Mouse (Mus musculus): ENCODE measurements around the gene Me1. TPM values are rescaled to one million over a fixed set of nuclear protein-coding genes. Genes with fewer than 3 reads are reported as not detected.

Me1 gene
- polyA plus RNA-seq, 1 experiment from 2014 or later = 54.1 TPM

- H3K27me3 ChIP-seq (replicated peaks) = no peaks in the 10 kb centered on the region
- H3K4me2 ChIP-seq = no peak overlapping the region
- peaks cover 25% of the 10 kb centered on the region for H3K4me1 ChIP-seq
- H3K9ac ChIP-seq (replicated peaks) = no peak overlapping the region
- peaks cover 37% of the 10 kb centered on the region for H3K36me3 ChIP-seq
- H3K9me3 ChIP-seq (replicated peaks) = no peaks in the 10 kb centered on the region
- ATAC-seq (ENCODE audit: low FRiP score) = no peak
- H3K27ac ChIP-seq (replicated peaks) = no peak overlapping the region
- 79% methylated on average over 3 of the region's 3 CpGs for WGBS
- H3K4me3 ChIP-seq (replicated peaks) = no peak overlapping the region
Measured at GRCm38 (mm10) chr9:86569314-86569910, 126.3 kb downstream of the Me1 start.

GRCm38 (mm10) chr9:86560543-86560942 is 135.2 kb downstream of the Me1 start:
- H3K4me1 ChIP-seq = no peaks in the 10 kb centered on the region
- no peak for ATAC-seq (ENCODE audit: low FRiP score)
- H3K27ac ChIP-seq (replicated peaks) = no peak overlapping the region
- no peaks in the 10 kb centered on the region for H3K9me3 ChIP-seq (replicated peaks)
- no peak overlapping the region for H3K4me3 ChIP-seq (replicated peaks)
- peaks cover 74% of the 10 kb centered on the region for H3K36me3 ChIP-seq
- no peak overlapping the region for H3K4me2 ChIP-seq
- WGBS = 84% methylated on average over 3 of the region's 3 CpGs
- no peaks in the 10 kb centered on the region for H3K27me3 ChIP-seq (replicated peaks)
- H3K9ac ChIP-seq (replicated peaks) = no peak overlapping the region

- Histone ChIP-seq H3K27me3 (replicated peaks) (no peaks in the 10 kb centered on the region), H3K4me1 (no peaks in the 10 kb centered on the region), H3K27ac (replicated peaks) (no peak overlapping the region), H3K9me3 (replicated peaks) (no peaks in the 10 kb centered on the region), H3K36me3 (peaks cover 76% of the 10 kb centered on the region), H3K9ac (replicated peaks) (no peak overlapping the region), H3K4me3 (replicated peaks) (no peak overlapping the region), H3K4me2 (no peak overlapping the region)
- no peak for ATAC-seq (ENCODE audit: low FRiP score)
- 93% methylated on average over 4 of the region's 4 CpGs for WGBS
Measured at GRCm38 (mm10) chr9:86554641-86555040, 141.1 kb downstream of the Me1 start.

- 88% methylated on average over 9 of the region's 9 CpGs for WGBS
Measured at GRCm38 (mm10) chr9:86553886-86554285, 141.9 kb downstream of the Me1 start.

GRCm38 (mm10) chr9:86550717-86551116 is 145.0 kb downstream of the Me1 start:
- Histone ChIP-seq H3K9me3 (replicated peaks) (no peaks in the 10 kb centered on the region), H3K27ac (replicated peaks) (no peak overlapping the region), H3K27me3 (replicated peaks) (no peaks in the 10 kb centered on the region), H3K4me3 (replicated peaks) (no peak overlapping the region), H3K36me3 (peaks cover 71% of the 10 kb centered on the region), H3K9ac (replicated peaks) (no peak overlapping the region), H3K4me2 (no peak overlapping the region), H3K4me1 (no peaks in the 10 kb centered on the region)
- no peak for ATAC-seq (ENCODE audit: low FRiP score)
- WGBS = 94% methylated on average over 3 of the region's 3 CpGs

More at GRCm38 (mm10) chr9:86553886-86554285, 141.9 kb downstream of the Me1 start:
- H3K36me3 ChIP-seq = peaks cover 74% of the 10 kb centered on the region
- no peak overlapping the region for H3K9ac ChIP-seq (replicated peaks)
- no peaks in the 10 kb centered on the region for H3K27me3 ChIP-seq (replicated peaks)
- H3K9me3 ChIP-seq (replicated peaks) = no peaks in the 10 kb centered on the region
- no peak overlapping the region for H3K4me2 ChIP-seq
- no peak overlapping the region for H3K4me3 ChIP-seq (replicated peaks)
- no peak overlapping the region for H3K27ac ChIP-seq (replicated peaks)
- no peak for ATAC-seq (ENCODE audit: low FRiP score)
- H3K4me1 ChIP-seq = no peaks in the 10 kb centered on the region

DNA sequence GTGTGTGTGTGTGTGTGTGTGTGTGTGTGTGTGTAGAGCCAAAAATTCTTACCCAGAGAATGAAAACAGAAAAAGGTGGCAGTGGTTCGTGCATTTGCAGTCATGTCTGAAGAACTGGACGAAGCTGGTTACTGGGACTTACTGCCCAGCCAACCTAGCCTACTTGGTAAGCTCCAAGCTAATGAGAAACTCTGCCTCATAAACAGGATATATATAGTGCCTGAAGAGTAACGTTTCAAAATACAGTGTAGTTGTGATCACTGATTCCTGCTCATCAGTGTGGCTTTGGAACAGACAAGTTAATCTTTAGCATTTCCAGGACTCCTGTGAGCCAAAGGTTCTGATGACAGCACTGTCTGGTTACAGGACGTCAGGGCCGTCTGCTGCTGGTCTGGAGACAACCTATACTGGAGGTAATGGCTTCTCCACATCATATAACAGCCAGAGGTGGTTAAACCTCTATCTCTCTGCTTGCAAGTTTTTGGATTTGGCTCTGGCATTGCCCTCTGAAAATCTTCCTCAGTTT is 146.1 kb downstream of the Me1 start:
- no peak for ATAC-seq (ENCODE audit: low FRiP score)
- H3K36me3 ChIP-seq = peaks cover 74% of the 10 kb centered on the region
- H3K4me1 ChIP-seq = no peaks in the 10 kb centered on the region
- no peak overlapping the region for H3K27ac ChIP-seq (replicated peaks)
- no peaks in the 10 kb centered on the region for H3K9me3 ChIP-seq (replicated peaks)
- no peak overlapping the region for H3K4me3 ChIP-seq (replicated peaks)
- H3K9ac ChIP-seq (replicated peaks) = no peak overlapping the region
- H3K27me3 ChIP-seq (replicated peaks) = no peaks in the 10 kb centered on the region
- H3K4me2 ChIP-seq = no peak overlapping the region
- WGBS = 92% methylated on average over 5 of the region's 5 CpGs

DNA sequence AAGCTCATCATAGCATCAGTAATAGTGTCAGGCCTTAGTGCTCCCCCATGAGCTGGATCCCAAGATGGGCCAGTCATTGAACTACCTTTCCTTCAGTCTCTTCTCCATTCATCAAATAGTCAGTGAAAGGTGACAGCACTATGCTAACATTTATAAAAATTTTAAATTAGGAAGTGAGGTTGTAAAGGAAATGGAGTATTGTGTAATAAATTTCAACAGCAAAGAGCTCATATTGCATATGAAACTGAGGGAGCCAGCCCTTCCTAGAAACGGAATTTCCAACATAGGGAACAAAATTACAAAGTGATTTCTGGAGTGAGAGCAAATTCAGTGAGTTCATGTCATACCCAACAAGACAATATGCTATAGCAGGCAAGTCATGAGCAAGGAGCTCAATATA is 151.2 kb downstream of the Me1 start:
- Histone ChIP-seq H3K9ac (replicated peaks) (no peak overlapping the region), H3K36me3 (peaks cover 65% of the 10 kb centered on the region)

GRCm38 (mm10) chr9:86543451-86543850 is 152.3 kb downstream of the Me1 start:
- no peak for ATAC-seq (ENCODE audit: low FRiP score)
- Histone ChIP-seq H3K9ac (replicated peaks) (no peak overlapping the region), H3K4me3 (replicated peaks) (no peak overlapping the region), H3K9me3 (replicated peaks) (no peaks in the 10 kb centered on the region), H3K27ac (replicated peaks) (no peak overlapping the region), H3K4me1 (no peaks in the 10 kb centered on the region), H3K4me2 (no peak overlapping the region), H3K27me3 (replicated peaks) (no peaks in the 10 kb centered on the region), H3K36me3 (peaks cover 56% of the 10 kb centered on the region)
- 90% methylated on average over 3 of the region's 3 CpGs for WGBS

More for the DNA sequence above, 151.2 kb downstream of the Me1 start:
- H3K27me3 ChIP-seq (replicated peaks) = no peaks in the 10 kb centered on the region
- no peak overlapping the region for H3K27ac ChIP-seq (replicated peaks)
- no peak overlapping the region for H3K4me3 ChIP-seq (replicated peaks)
- no peaks in the 10 kb centered on the region for H3K9me3 ChIP-seq (replicated peaks)
- ATAC-seq (ENCODE audit: low FRiP score) = no peak
- H3K4me1 ChIP-seq = no peaks in the 10 kb centered on the region
- no peak overlapping the region for H3K4me2 ChIP-seq
- WGBS = 80% methylated on average over 1 of the region's 1 CpGs

DNA sequence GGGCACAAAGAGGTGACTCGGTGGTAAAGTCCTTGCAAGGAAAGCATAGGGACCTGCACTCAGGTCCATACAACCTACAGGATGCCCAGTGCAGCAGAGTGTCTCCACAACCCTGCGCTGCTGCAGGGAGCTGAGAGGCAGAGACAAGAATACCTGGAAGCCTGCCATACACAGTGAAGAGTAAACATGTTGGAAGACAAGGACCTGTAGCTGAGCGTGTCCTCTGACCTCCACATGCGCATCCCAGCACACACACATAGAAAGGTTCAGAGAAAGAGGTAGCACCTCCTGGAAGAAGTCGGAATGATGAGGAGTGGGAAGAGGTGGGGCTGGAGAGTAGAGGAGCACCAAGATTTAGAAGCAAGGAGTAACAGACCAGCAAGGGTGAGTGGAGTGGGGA is 161.7 kb downstream of the Me1 start:
- Histone ChIP-seq H3K27me3 (replicated peaks) (no peaks in the 10 kb centered on the region), H3K4me2 (no peak overlapping the region), H3K4me3 (replicated peaks) (no peak overlapping the region), H3K9me3 (replicated peaks) (no peaks in the 10 kb centered on the region), H3K9ac (replicated peaks) (no peak overlapping the region), H3K4me1 (no peaks in the 10 kb centered on the region), H3K27ac (replicated peaks) (no peak overlapping the region), H3K36me3 (peaks cover 40% of the 10 kb centered on the region)
- ATAC-seq (ENCODE audit: low FRiP score) = no peak
- 95% methylated on average over 5 of the region's 5 CpGs for WGBS

Other genes with a start within 250 kb of the Me1 start
- 5.9 and 7.4 TPM in 2 replicates for gene Ube2cbp, start 231.0 kb downstream of the Me1 start, polyA plus RNA-seq (2015; fragmentation: Nextera tagmentation; extraction: Ambion mirVana)
- 29.5 and 30.7 TPM in 2 replicates for gene Dop1a, start 228.8 kb downstream of the Me1 start, polyA plus RNA-seq (2015; fragmentation: Nextera tagmentation; extraction: Ambion mirVana)
- gene Pgm3, start 124.1 kb downstream of the Me1 start, polyA plus RNA-seq (2015; fragmentation: Nextera tagmentation; extraction: Ambion mirVana) = 32.0 and 32.2 TPM in 2 replicates
- 37.7 and 42.6 TPM in 2 replicates for gene Rwdd2a, start 124.0 kb downstream of the Me1 start, polyA plus RNA-seq (2015; fragmentation: Nextera tagmentation; extraction: Ambion mirVana)
- 11.0 and 12.4 TPM in 2 replicates for gene Prss35, start 47.7 kb upstream of the Me1 start, polyA plus RNA-seq (2015; fragmentation: Nextera tagmentation; extraction: Ambion mirVana)
- 164 and 185 TPM in 2 replicates for gene Snap91, start 184.7 kb upstream of the Me1 start, polyA plus RNA-seq (2015; fragmentation: Nextera tagmentation; extraction: Ambion mirVana)

Measured in neural tube, embryonic 15.5 days (tissue).